Mouse (Mus musculus): ENCODE data around the gene Palm2. TPM values are rescaled to one million over a fixed set of nuclear protein-coding genes. Genes with fewer than 3 reads are reported as not detected.

The Palm2 gene
- total RNA-seq, 2 experiments from 2014 or later = 45.6 to 56.3 TPM

- DNase-seq (ENCODE audit: low spot score in 2 of 2) = no peak
Measured at GRCm38 (mm10) chr4:57513241-57513933, 79.3 kb downstream of the Palm2 start.

GRCm38 (mm10) chr4:57514003-57514937, 80.2 kb downstream of the Palm2 start:
- DNase-seq (ENCODE audit: low spot score in 2 of 2) = no peak

GRCm38 (mm10) chr4:57515356-57515755, 81.3 kb downstream of the Palm2 start:
- no peak for DNase-seq (ENCODE audit: low spot score in 2 of 2)

- DNase-seq (ENCODE audit: low spot score in 2 of 2) = no peak
Measured at GRCm38 (mm10) chr4:57523456-57523855, 89.4 kb downstream of the Palm2 start.

GRCm38 (mm10) chr4:57524461-57524860, 90.4 kb downstream of the Palm2 start:
- no peak for DNase-seq (ENCODE audit: low spot score in 2 of 2)

- DNase-seq (ENCODE audit: low spot score in 2 of 2) = no peak
Measured at GRCm38 (mm10) chr4:57525221-57526011, 91.4 kb downstream of the Palm2 start.

GRCm38 (mm10) chr4:57528296-57528695, 94.2 kb downstream of the Palm2 start:
- DNase-seq (ENCODE audit: low spot score in 2 of 2) = no peak

GRCm38 (mm10) chr4:57533686-57534085, 99.6 kb downstream of the Palm2 start:
- DNase-seq (ENCODE audit: low spot score in 2 of 2) = no peak

- no peak for DNase-seq (ENCODE audit: low spot score in 2 of 2)
Measured at GRCm38 (mm10) chr4:57534232-57534631, 100.2 kb downstream of the Palm2 start.

- DNase-seq (ENCODE audit: low spot score in 2 of 2) = no peak
Measured at GRCm38 (mm10) chr4:57535087-57535486, 101.0 kb downstream of the Palm2 start.

GRCm38 (mm10) chr4:57538029-57538688, 104.1 kb downstream of the Palm2 start:
- DNase-seq (ENCODE audit: low spot score in 2 of 2) = no peak

GRCm38 (mm10) chr4:57543692-57544256, 109.7 kb downstream of the Palm2 start:
- DNase-seq (ENCODE audit: low spot score in 2 of 2) = no peak

- no peak for DNase-seq (ENCODE audit: low spot score in 2 of 2)
Measured at GRCm38 (mm10) chr4:57547785-57548184, 113.7 kb downstream of the Palm2 start.

GRCm38 (mm10) chr4:57550216-57550615, 116.2 kb downstream of the Palm2 start:
- no peak for DNase-seq (ENCODE audit: low spot score in 2 of 2)

- DNase-seq (ENCODE audit: low spot score in 2 of 2) = no peak
Measured at GRCm38 (mm10) chr4:57557102-57557501, 123.1 kb downstream of the Palm2 start.

GRCm38 (mm10) chr4:57559438-57559837, 125.4 kb downstream of the Palm2 start:
- no peak for DNase-seq (ENCODE audit: low spot score in 2 of 2)

GRCm38 (mm10) chr4:57560010-57560409, 126.0 kb downstream of the Palm2 start:
- no peak for DNase-seq (ENCODE audit: low spot score in 2 of 2)

GRCm38 (mm10) chr4:57561055-57561454, 127.0 kb downstream of the Palm2 start:
- DNase-seq (ENCODE audit: low spot score in 2 of 2) = peak in 1 of 2 experiments; percentile 40

- DNase-seq (ENCODE audit: low spot score in 2 of 2) = no peak
Measured at GRCm38 (mm10) chr4:57565283-57565682, 131.2 kb downstream of the Palm2 start.

GRCm38 (mm10) chr4:57565811-57566210, 131.8 kb downstream of the Palm2 start:
- no peak for DNase-seq (ENCODE audit: low spot score in 2 of 2)

Data from layer of hippocampus, postnatal 10 days (tissue).